Mouse (Mus musculus) c-Kit-positive CD71-positive TER-119-negative erythroid progenitor cells, embryonic 14.5 days (primary cell): Measurements from ENCODE around the gene Ddi2.

Experiments used
- DNase-seq: peaks from one replicate; pipeline ENCODE4 v3.0.0-alpha.2; 2013; ENCODE audit warnings: low read depth

The Ddi2 gene

GRCm38 (mm10) chr4:141653813-141654212, 69.4 kb downstream of the Ddi2 start:
- no peak for DNase-seq

- DNase-seq, result no peak
Measured at GRCm38 (mm10) chr4:141653044-141653443, 70.2 kb downstream of the Ddi2 start.

GRCm38 (mm10) chr4:141651944-141652343, 71.3 kb downstream of the Ddi2 start:
- DNase-seq, result no peak

GRCm38 (mm10) chr4:141651286-141651685, 71.9 kb downstream of the Ddi2 start:
- DNase-seq, result no peak

DNA sequence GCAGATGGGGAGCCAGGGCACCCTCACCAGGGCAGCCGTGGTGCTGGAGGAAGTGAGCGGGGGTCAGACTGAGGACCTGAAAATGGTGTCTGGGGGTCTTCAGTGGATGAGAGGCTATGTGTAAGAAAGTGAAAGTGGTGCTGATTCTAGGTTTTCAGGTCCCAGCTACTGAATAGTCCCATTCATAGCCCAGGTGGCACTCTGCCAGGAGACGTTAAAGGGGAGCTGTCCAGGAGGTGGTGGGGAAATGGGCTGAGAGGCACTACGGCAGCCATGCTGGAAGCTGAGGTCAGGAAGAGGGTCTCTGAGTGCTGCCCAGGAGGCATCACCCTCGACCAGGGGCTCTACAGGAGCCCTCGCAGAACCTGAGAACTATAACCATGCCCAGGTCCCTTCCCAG, 74.0 kb downstream of the Ddi2 start:
- no peak for DNase-seq

GRCm38 (mm10) chr4:141648262-141648661, 75.0 kb downstream of the Ddi2 start:
- DNase-seq, result no peak

- no peak for DNase-seq
Measured at GRCm38 (mm10) chr4:141647187-141647586, 76.0 kb downstream of the Ddi2 start.

DNA sequence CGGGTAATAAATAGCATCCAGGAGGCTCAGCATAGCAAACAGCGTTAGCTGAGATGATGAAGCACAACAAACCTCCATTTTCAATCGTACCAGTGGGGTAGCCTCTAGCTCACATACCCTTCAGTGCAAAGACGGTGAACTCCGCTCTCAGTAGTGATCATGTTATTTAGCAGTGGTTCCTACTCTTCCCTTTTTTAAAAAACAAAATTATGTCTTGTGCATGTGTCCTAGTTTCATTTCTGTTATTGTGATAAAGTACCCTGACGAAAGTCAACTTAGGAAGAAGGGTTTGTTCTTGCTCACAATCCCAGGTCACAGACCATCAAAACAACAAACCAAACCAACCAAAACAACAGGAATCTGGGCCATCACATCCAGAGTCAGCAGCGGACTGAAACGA, 77.2 kb downstream of the Ddi2 start:
- DNase-seq, result no peak

DNA sequence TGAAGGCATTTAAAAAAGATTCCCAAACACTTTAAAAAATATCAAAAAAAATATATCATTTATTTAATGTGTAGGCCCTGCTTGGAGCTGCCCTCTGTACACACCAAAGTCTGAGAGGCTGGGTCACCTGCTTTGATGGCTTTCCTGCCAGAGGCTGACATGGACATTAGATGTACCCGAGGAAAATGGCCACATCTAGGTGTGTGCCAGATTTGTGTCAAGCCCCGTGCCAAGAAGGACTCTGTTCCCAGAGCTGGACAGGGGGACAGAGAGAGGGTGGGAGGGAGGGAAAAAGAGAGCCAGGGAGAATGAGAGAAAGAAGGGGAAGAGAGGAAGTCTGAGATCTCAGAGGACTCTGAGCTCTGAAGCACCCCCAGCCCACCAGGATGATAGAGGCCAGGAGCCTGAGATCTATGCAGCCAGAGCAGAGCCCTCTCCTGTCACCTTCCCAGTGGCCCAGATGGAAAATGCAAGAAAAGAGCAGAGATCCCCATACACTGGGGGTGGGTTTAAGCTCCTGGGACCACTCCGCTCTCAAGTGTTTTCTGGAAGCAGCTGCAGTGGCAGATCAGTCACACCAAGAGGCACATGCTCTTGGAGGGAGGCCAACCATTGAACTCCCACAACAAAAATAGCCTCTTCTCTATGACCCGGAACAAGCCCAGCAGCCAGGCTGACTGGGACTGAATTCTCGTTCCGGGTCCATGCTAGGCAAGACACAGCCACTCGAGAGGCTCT, 79.9 kb downstream of the Ddi2 start:
- DNase-seq, result no peak

- no peak for DNase-seq
Measured at GRCm38 (mm10) chr4:141641961-141642811, 81.0 kb downstream of the Ddi2 start.

DNA sequence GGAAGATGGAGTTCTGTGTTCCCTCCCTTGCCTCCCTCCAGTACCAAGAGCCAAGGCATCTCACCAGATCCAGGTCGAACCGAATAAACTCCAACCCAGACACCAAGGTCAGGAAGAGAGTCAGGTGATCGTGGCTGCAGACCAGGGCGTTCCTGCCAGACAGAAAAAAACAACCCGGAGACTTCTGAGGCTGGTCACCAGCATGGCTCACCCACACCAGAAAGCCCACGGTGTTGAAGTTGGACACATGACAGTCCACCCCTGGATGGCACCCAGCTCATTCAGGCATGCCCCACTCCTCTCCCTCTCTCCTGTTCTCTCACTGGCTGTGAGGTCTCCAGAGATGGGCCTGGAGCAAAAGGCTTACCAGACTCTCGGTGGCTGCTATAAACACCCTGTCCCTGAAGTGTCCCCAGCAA, 81.9 kb downstream of the Ddi2 start:
- DNase-seq, result no peak

GRCm38 (mm10) chr4:141639474-141639873, 83.7 kb downstream of the Ddi2 start:
- DNase-seq, result no peak

DNA sequence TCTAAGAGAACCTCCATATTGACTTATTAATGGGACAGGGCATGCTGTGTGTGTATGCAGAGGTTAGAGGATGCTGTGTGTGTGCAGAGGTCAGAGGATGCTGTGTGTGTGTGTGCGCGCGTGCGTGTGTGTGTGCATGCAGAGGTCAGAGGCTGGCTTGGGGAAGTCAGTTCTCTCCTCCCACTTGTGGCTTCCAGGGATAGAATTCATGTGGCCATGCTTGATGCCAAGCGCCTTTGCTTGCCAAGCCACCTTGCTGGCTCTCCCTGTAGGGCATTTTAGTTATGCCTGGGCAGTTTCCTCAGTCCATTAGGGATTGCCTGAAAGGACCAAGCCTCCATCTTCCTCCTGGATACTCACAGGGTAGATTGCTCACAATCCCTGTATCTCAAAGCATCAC, 86.5 kb downstream of the Ddi2 start:
- no peak for DNase-seq

- DNase-seq, result no peak
Measured at GRCm38 (mm10) chr4:141635991-141636390, 87.2 kb downstream of the Ddi2 start.

GRCm38 (mm10) chr4:141632111-141632873, 90.9 kb downstream of the Ddi2 start:
- no peak for DNase-seq

DNA sequence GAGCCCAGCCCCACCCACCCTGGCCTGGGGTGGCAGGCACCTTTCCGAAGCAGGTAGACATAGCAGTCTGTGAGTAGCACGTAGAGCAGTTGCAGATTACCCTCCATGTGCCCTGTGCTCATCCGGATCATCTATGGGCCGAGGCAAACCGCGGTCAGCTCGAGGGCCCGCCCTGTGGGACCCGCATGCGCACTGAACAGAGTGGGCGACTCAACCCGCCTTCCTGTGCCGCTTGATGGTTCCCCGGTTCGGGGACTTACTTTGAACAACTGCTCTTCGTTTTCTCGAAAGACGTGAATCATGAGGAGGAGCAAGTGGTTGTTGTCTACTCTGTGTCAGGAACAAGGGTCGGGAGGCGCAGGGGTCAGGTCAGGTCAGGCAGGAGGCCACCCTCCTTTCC, 92.0 kb downstream of the Ddi2 start:
- no peak for DNase-seq

DNA sequence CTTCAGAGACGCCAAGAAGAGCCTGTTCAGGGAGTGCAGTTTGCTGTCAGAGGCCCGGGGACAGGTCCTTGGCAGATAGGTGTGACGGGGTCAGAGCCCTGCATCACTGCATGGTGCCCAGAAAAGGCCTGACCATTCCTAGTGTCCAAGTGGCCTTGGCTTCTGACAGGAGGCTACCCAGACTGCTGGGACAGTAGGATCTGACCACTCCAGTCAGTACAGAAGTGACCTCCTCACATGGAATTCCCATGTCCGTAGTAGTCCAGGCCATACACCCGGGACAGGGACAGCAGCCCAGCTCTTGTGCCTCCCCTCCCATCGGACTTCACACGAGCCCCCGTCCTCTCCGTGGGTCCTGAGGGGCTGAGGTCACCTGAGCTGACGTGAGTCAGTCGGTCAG, 93.2 kb downstream of the Ddi2 start:
- DNase-seq, result no peak

DNA sequence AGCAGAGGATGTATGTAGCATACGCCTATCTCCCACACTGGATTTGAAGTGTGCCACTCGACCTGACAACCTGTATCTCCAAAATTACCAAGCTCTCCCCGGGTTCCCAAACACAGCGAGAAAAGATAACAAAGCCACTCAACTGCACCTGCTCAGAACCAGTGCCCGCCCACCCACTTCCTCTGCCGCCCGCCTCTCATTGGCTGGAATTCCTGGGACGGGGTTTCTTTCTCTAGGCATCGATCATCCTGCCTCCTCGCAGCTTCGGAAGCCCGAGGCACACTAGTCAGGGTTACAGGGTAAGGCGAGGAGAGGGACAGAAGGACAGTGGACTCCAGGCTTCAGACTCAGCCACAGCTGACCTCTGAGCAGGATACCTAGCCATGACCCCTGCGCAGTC, 94.6 kb downstream of the Ddi2 start:
- no peak for DNase-seq
